19 mouse cellular contexts compared by ENCODE assay signal in the genomic region with DNA sequence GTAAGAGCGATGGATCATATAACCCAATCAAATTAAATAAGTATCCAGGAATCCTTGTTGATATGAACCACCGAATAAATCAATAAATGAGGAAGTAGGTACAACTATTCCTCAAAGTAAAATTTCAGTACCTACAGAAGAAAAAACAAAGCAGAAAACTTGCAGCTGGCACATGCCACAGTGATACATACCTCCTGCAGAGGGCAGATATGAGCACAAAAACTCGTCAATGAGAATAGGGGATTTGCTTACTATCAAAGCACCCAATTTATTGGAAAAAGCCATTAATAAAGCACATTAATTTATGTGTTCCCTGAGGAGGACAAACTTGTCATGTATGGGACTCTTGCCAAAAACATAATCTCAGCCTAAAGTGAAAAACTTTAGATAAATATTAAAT. TPM values are rescaled to one million over a fixed set of nuclear protein-coding genes. Genes with fewer than 3 reads are reported as not detected.
A peak's percentile ranks its signal among the peaks of the same experiment; 100 is the strongest.
DNase-seq lines count a peak whose midpoint lies in the region; ATAC-seq and TF ChIP-seq lines count a peak whose summit lies in the region.
"Had no signal": no experiment of that assay in that cellular context is flagged by ENCODE, and none has a peak within 500 bp of the region (broad histone marks: within the 10 kb centered on the region; RNA-seq: fewer than 3 reads in every experiment).

No protein-coding gene starts in this region.

- H3K27ac ChIP-seq in intestine, postnatal 0 days (ENCODE audit: low read depth, low read length), result no peak overlapping the region
- no peak overlapping the region for H3K27ac ChIP-seq in intestine, embryonic 16.5 days (ENCODE audit: low read length)
- H3K27ac ChIP-seq in midbrain, postnatal 0 days (ENCODE audit: low read depth, low read length), result no peak overlapping the region
- no peak overlapping the region for H3K27ac ChIP-seq in midbrain, embryonic 15.5 days
- H3K27ac ChIP-seq: forebrain, embryonic 15.5 days; kidney, embryonic 15.5 days; liver, embryonic 12.5 days; neural tube, embryonic 12.5 days had no signal

- intact Hi-C loops in left cerebral cortex, postnatal 14 days (cut with DNase I), result no loop called here

- no peak overlapping the region for H3K9ac ChIP-seq in intestine, postnatal 0 days (ENCODE audit: low read depth, low read length)
- no peak overlapping the region for H3K9ac ChIP-seq in intestine, embryonic 16.5 days (ENCODE audit: low read depth, low read length)
- no peak overlapping the region for H3K9ac ChIP-seq in midbrain, postnatal 0 days (replicated peaks; ENCODE audit: low read length, poor library complexity, severe bottlenecking)
- no peak overlapping the region for H3K9ac ChIP-seq in midbrain, embryonic 15.5 days
- H3K9ac ChIP-seq: forebrain, embryonic 15.5 days; kidney, embryonic 15.5 days; liver, embryonic 12.5 days; neural tube, embryonic 12.5 days had no signal

- DNase-seq in midbrain, postnatal 0 days (ENCODE audit: low spot score), result no peak
- DNase-seq in adrenal gland, adult 2 months, result no peak
- no peak for DNase-seq in left cerebral cortex, postnatal 14 days (ENCODE audit: low spot score in 2 of 2)
- DNase-seq: cerebellum, adult 2 months; gastrocnemius, postnatal 25 days; heart, postnatal 4 days; lung, postnatal 36 days; thymus, postnatal 14 days had no signal

- WGBS in intestine, postnatal 0 days, result 73% methylated on average over 3 of the region's 3 CpGs
- 72% methylated on average over 3 of the region's 3 CpGs for WGBS in intestine, embryonic 16.5 days
- 76% methylated on average over 3 of the region's 3 CpGs for WGBS in midbrain, postnatal 0 days
- WGBS in midbrain, embryonic 15.5 days, result 76% methylated on average over 3 of the region's 3 CpGs

- no peaks in the 10 kb centered on the region for H3K9me3 ChIP-seq in intestine, postnatal 0 days (ENCODE audit: control insufficient read depth)
- H3K9me3 ChIP-seq in intestine, embryonic 16.5 days (ENCODE audit: control insufficient read depth, low read length), result no peaks in the 10 kb centered on the region
- no peaks in the 10 kb centered on the region for H3K9me3 ChIP-seq in midbrain, postnatal 0 days (ENCODE audit: low read length)
- no peaks in the 10 kb centered on the region for H3K9me3 ChIP-seq in midbrain, embryonic 15.5 days
- H3K9me3 ChIP-seq: forebrain, embryonic 15.5 days; heart, embryonic 12.5 days; kidney, embryonic 15.5 days; liver, embryonic 12.5 days; neural tube, embryonic 12.5 days had no signal

- no peak for ATAC-seq in intestine, postnatal 0 days
- ATAC-seq in intestine, embryonic 16.5 days, result no peak
- no peak for ATAC-seq in midbrain, postnatal 0 days (ENCODE audit: low FRiP score)
- ATAC-seq in midbrain, embryonic 15.5 days (replicated peaks), result no peak
- 0 out of 2 replicates have a peak, but pooled peaks have one; percentile 29 for ATAC-seq in common myeloid progenitor, adult 5-6 weeks (replicated peaks; ENCODE audit: low read depth, poor library complexity, severe bottlenecking)
- ATAC-seq: forebrain, embryonic 15.5 days; inflammation-experienced regulatory T-cells, adult 6 months; liver, embryonic 12.5 days; midbrain, embryonic 16.5 days had no signal

- no peak overlapping the region for H3K4me3 ChIP-seq in intestine, postnatal 0 days (ENCODE audit: low read depth, low read length)
- no peak overlapping the region for H3K4me3 ChIP-seq in intestine, embryonic 16.5 days (ENCODE audit: low read length)
- no peak overlapping the region for H3K4me3 ChIP-seq in midbrain, postnatal 0 days (ENCODE audit: low read depth, low read length)
- H3K4me3 ChIP-seq in midbrain, embryonic 15.5 days, result no peak overlapping the region
- H3K4me3 ChIP-seq: forebrain, embryonic 15.5 days; heart, embryonic 12.5 days; kidney, embryonic 15.5 days; liver, embryonic 12.5 days; neural tube, embryonic 12.5 days had no signal

- no peaks in the 10 kb centered on the region for H3K27me3 ChIP-seq in intestine, postnatal 0 days (replicated peaks; ENCODE audit: control insufficient read depth, insufficient read depth, low read length)
- H3K27me3 ChIP-seq in intestine, embryonic 16.5 days (replicated peaks; ENCODE audit: control insufficient read depth, insufficient read depth, low read length), result no peaks in the 10 kb centered on the region
- no peaks in the 10 kb centered on the region for H3K27me3 ChIP-seq in midbrain, postnatal 0 days (ENCODE audit: insufficient read depth, low read length)
- no peaks in the 10 kb centered on the region for H3K27me3 ChIP-seq in midbrain, embryonic 15.5 days (replicated peaks)
- H3K27me3 ChIP-seq: forebrain, embryonic 15.5 days; heart, embryonic 12.5 days; kidney, embryonic 15.5 days; liver, embryonic 12.5 days; neural tube, embryonic 12.5 days had no signal

- H3K4me1 ChIP-seq in intestine, postnatal 0 days (replicated peaks; ENCODE audit: control insufficient read depth, insufficient read depth, low read length), result no peaks in the 10 kb centered on the region
- no peaks in the 10 kb centered on the region for H3K4me1 ChIP-seq in intestine, embryonic 16.5 days (ENCODE audit: control insufficient read depth, insufficient read depth, low read length)
- H3K4me1 ChIP-seq in midbrain, postnatal 0 days (ENCODE audit: insufficient read depth, low read length), result no peaks in the 10 kb centered on the region
- H3K4me1 ChIP-seq in midbrain, embryonic 15.5 days, result no peaks in the 10 kb centered on the region
- H3K4me1 ChIP-seq: forebrain, embryonic 15.5 days; kidney, embryonic 15.5 days; neural tube, embryonic 12.5 days had no signal

- TF ChIP-seq CTCF in intestine, postnatal 0 days (IDR thresholded peaks at IDR 0.05; ENCODE audit: low read depth), result peak; percentile 56
- TF ChIP-seq CTCF in midbrain, postnatal 0 days (IDR thresholded peaks at IDR 0.05), result peak; percentile 66

- H3K36me3 ChIP-seq in intestine, postnatal 0 days (ENCODE audit: control insufficient read depth, insufficient read depth), result peaks cover 42% of the 10 kb centered on the region
- 0 out of 2 replicates have a peak, but pooled peaks cover 8% of the 10 kb centered on the region for H3K36me3 ChIP-seq in intestine, embryonic 16.5 days (ENCODE audit: control insufficient read depth, insufficient read depth, low read length)
- peaks cover 14% of the 10 kb centered on the region for H3K36me3 ChIP-seq in midbrain, postnatal 0 days (ENCODE audit: insufficient read depth, low read length)
- H3K36me3 ChIP-seq in midbrain, embryonic 15.5 days (replicated peaks), result peaks cover 8% of the 10 kb centered on the region; the same call in 1 of the 2 replicates

- H3K4me2 ChIP-seq in intestine, postnatal 0 days (replicated peaks; ENCODE audit: low read depth), result no peak overlapping the region
- H3K4me2 ChIP-seq in intestine, embryonic 16.5 days (ENCODE audit: low read depth, low read length), result no peak overlapping the region
- H3K4me2 ChIP-seq in midbrain, postnatal 0 days (ENCODE audit: low read depth, low read length, poor library complexity, severe bottlenecking), result no peak overlapping the region
- H3K4me2 ChIP-seq in midbrain, embryonic 15.5 days, result no peak overlapping the region
- H3K4me2 ChIP-seq: forebrain, embryonic 15.5 days; heart, embryonic 12.5 days; kidney, embryonic 15.5 days; liver, embryonic 12.5 days; neural tube, embryonic 12.5 days had no signal

RNA-seq across cellular contexts. Expression of a gene that starts 29.4 kb away (rescaled TPM):
- polyA plus RNA-seq in intestine, postnatal 0 days (2015; fragmentation: Nextera tagmentation; extraction: Ambion mirVana), result 49.1 and 50.0 TPM in 2 replicates
- 89.8 and 90.8 TPM in 2 replicates for polyA plus RNA-seq in intestine, embryonic 16.5 days (2015; fragmentation: Nextera tagmentation; extraction: Ambion mirVana)
- total RNA-seq in midbrain, postnatal 0 days (2014; rRNA removed), result 74.6 and 95.5 TPM in 2 replicates
- polyA plus RNA-seq in midbrain, postnatal 0 days (2015; fragmentation: Nextera tagmentation; extraction: Ambion mirVana), result 88.1 and 91.2 TPM in 2 replicates
- polyA plus RNA-seq in midbrain, embryonic 15.5 days (2015; fragmentation: Nextera tagmentation; extraction: Ambion mirVana), result 88.0 and 95.0 TPM in 2 replicates
- 81.5 and 84.3 TPM in 2 replicates for total RNA-seq in common myeloid progenitor, adult 5-6 weeks (2017)
- 100 to 1,000 TPM; 109 to 117 TPM for total RNA-seq in adrenal gland, adult 2 months (2021)
- 9.2 and 11.0 TPM in 2 replicates for polyA plus RNA-seq in adrenal gland, adult 2 months (2012; rRNA removed)
- 100 to 1,000 TPM; 123 to 127 TPM for total RNA-seq in left cerebral cortex, postnatal 14 days (2021)

RNA-seq across cellular contexts. Expression of a gene that starts 29.6 kb away (rescaled TPM):
- 3.0 and 3.3 TPM in 2 replicates for polyA plus RNA-seq in intestine, postnatal 0 days (2015; fragmentation: Nextera tagmentation; extraction: Ambion mirVana)
- 1.9 and 2.2 TPM in 2 replicates for polyA plus RNA-seq in intestine, embryonic 16.5 days (2015; fragmentation: Nextera tagmentation; extraction: Ambion mirVana)
- 12.1 and 27.6 TPM in 2 replicates for total RNA-seq in midbrain, postnatal 0 days (2014; rRNA removed)
- polyA plus RNA-seq in midbrain, postnatal 0 days (2015; fragmentation: Nextera tagmentation; extraction: Ambion mirVana), result 2.1 and 2.2 TPM in 2 replicates
- polyA plus RNA-seq in midbrain, embryonic 15.5 days (2015; fragmentation: Nextera tagmentation; extraction: Ambion mirVana), result 2.4 and 3.7 TPM in 2 replicates
- 14.6 and 21.0 TPM in 2 replicates for total RNA-seq in common myeloid progenitor, adult 5-6 weeks (2017)
- 10 to 100 TPM; 23.7 to 37.6 TPM for total RNA-seq in adrenal gland, adult 2 months (2021)
- polyA plus RNA-seq in adrenal gland, adult 2 months (2012; rRNA removed), result 8.1 and 8.7 TPM in 2 replicates
- total RNA-seq in left cerebral cortex, postnatal 14 days (2021), result 10 to 100 TPM; 32.4 TPM
